Mouse (Mus musculus): ENCODE measurements around the gene Eng.

DNA sequence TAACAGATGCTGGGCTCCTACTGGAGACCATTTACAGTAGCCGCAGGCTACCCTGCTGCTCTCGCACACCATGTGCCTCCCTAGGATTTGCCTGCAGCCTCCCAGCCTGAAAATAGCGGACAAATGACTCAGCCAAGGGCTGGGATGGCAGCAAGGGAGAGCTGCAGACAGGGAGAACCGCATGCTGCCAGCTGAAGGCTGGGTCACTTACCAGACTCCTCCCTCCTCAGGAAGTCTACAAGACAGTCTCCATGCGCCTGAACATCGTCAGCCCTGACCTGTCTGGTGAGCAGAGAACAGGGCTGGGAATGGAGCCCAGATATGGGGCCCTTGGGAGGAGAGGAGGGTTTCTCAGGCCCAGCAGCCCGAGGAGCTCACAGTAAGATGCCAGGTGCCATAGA, 33.7 kb downstream of the Eng start:
- TF ChIP-seq CTCF (IDR thresholded peaks at IDR 0.05; ENCODE audit: control insufficient read depth, insufficient read depth, insufficient read length) (no peak), MYOG (IDR thresholded peaks at IDR 0.05; ENCODE audit: control insufficient read depth, extremely low read depth, insufficient read length) (no peak), USF1 (IDR thresholded peaks at IDR 0.05; ENCODE audit: low read depth) (peak; percentile 11), FOSL1 (IDR thresholded peaks at IDR 0.05; ENCODE audit: insufficient read depth, low read length, poor library complexity, severe bottlenecking) (no peak), MAX (IDR thresholded peaks at IDR 0.05) (peak; percentile 98), MYOD1 (IDR thresholded peaks at IDR 0.05; ENCODE audit: control insufficient read depth, insufficient read length, low read depth) (peak; percentile 52), CEBPB (IDR thresholded peaks at IDR 0.05; ENCODE audit: low read depth) (no peak)

Data from C2C12 (cell line).